Mouse (Mus musculus): ENCODE data around the gene Iapp. TPM values are rescaled to one million over a fixed set of nuclear protein-coding genes. Genes with fewer than 3 reads are reported as not detected.

The Iapp gene
- polyA plus RNA-seq, 1 experiment from 2014 or later = 35.9 TPM

Other genes with a start within 250 kb of the Iapp start
- not detected in 2 replicates for gene Slco1a6, start 89.9 kb upstream of the Iapp start, polyA plus RNA-seq (2015; fragmentation: Nextera tagmentation; extraction: Ambion mirVana)
- gene Slco1a5, start 24.6 kb downstream of the Iapp start, polyA plus RNA-seq (2015; fragmentation: Nextera tagmentation; extraction: Ambion mirVana) = 0.06 TPM in 1 of 2 replicates, not detected in the other
- 13.2 and 13.4 TPM in 2 replicates for gene Pyroxd1, start 47.2 kb downstream of the Iapp start, polyA plus RNA-seq (2015; fragmentation: Nextera tagmentation; extraction: Ambion mirVana)
- gene Recql, start 88.7 kb downstream of the Iapp start, polyA plus RNA-seq (2015; fragmentation: Nextera tagmentation; extraction: Ambion mirVana) = 16.6 and 18.0 TPM in 2 replicates
- gene Golt1b, start 88.8 kb downstream of the Iapp start, polyA plus RNA-seq (2015; fragmentation: Nextera tagmentation; extraction: Ambion mirVana) = 55.9 and 59.3 TPM in 2 replicates
- 0.18 and 0.40 TPM in 2 replicates for gene Spx, start 115.0 kb downstream of the Iapp start, polyA plus RNA-seq (2015; fragmentation: Nextera tagmentation; extraction: Ambion mirVana)
- 0.69 and 1.7 TPM in 2 replicates for gene Gys2, start 174.7 kb downstream of the Iapp start, polyA plus RNA-seq (2015; fragmentation: Nextera tagmentation; extraction: Ambion mirVana)
- gene Ldhb, start 209.5 kb downstream of the Iapp start, polyA plus RNA-seq (2015; fragmentation: Nextera tagmentation; extraction: Ambion mirVana) = 80.5 and 93.6 TPM in 2 replicates

All from intestine, embryonic 16.5 days (tissue).